Mouse (Mus musculus) MEL (cell line): ENCODE data around the gene Inpp4b. TPM values are rescaled to one million over a fixed set of nuclear protein-coding genes. Genes with fewer than 3 reads are reported as not detected.

Source experiments
- DNase-seq: peaks from one replicate; pipeline ENCODE4 v3.0.0; 2011; ENCODE audit warnings: low read depth, low spot score
- H3K27ac ChIP-seq: 2 replicates; pipeline ENCODE4 v1.5.1; 2012; ENCODE audit warnings: low read depth, mild to moderate bottlenecking, control low read depth, low read length, moderate library complexity; ENCODE audit not compliant: control insufficient read depth
- H3K27me3 ChIP-seq, 2 experiments: fragments of 150-350 bp in 1 of 2; sonication (generic) in 1 of 2; 2 replicates each; pipeline ENCODE4 v1.6.1; 2012; ENCODE audit warnings: low read length in 2 of 2, mild to moderate bottlenecking in 2 of 2, improper control_type of control experiment in 1 of 2, moderate library complexity in 1 of 2; ENCODE audit not compliant: insufficient read depth in 2 of 2, control insufficient read depth in 1 of 2
- H3K36me3 ChIP-seq, 2 experiments: 2 replicates each; pipeline ENCODE4 v1.6.1; 2012 to 2014; ENCODE audit warnings: low read length in 2 of 2, improper control_type of control experiment in 1 of 2, inconsistent platforms in 1 of 2, mild to moderate bottlenecking in 1 of 2; ENCODE audit not compliant: insufficient read depth in 2 of 2, control insufficient read depth in 1 of 2
- H3K4me1 ChIP-seq, 2 experiments: fragments of 150-350 bp in 1 of 2; sonication (generic) in 1 of 2; 2 replicates each; pipeline ENCODE4 v1.6.1; 2012; ENCODE audit warnings: low read length in 2 of 2, improper control_type of control experiment in 1 of 2, mild to moderate bottlenecking in 1 of 2; ENCODE audit not compliant: insufficient read depth in 2 of 2, control insufficient read depth in 1 of 2
- H3K4me3 ChIP-seq, 2 experiments: fragments of 150-350 bp in 1 of 2; sonication (generic) in 1 of 2; 2 replicates each; pipeline ENCODE4 v1.5.1; 2012; ENCODE audit warnings: low read depth in 2 of 2, low read length in 2 of 2, mild to moderate bottlenecking in 2 of 2, moderate library complexity in 2 of 2, control low read depth in 1 of 2, improper control_type of control experiment in 1 of 2; ENCODE audit not compliant: control insufficient read depth in 1 of 2, insufficient read depth in 1 of 2
- H3K79me2 ChIP-seq: 2 replicates; pipeline ENCODE4 v1.6.1; 2012; ENCODE audit warnings: mild to moderate bottlenecking, low read length, moderate library complexity; ENCODE audit not compliant: control insufficient read depth, poor library complexity, insufficient read depth
- H3K9ac ChIP-seq: 2 replicates; pipeline ENCODE4 v1.6.1; 2012; ENCODE audit warnings: low read depth, mild to moderate bottlenecking, control low read depth, low read length, moderate library complexity; ENCODE audit not compliant: control insufficient read depth, poor library complexity, severe bottlenecking
- H3K9me3 ChIP-seq: fragments of 150-350 bp; sonication (generic); replicated peaks from 2 replicates; pipeline ENCODE4 v1.6.1; 2012; ENCODE audit warnings: mild to moderate bottlenecking, low read length, improper control_type of control experiment, moderate library complexity; ENCODE audit not compliant: insufficient read depth
- CHD1 ChIP-seq: IDR thresholded peaks from 2 replicates; pipeline ENCODE4 v1.6.1; 2012; ENCODE audit warnings: low read depth, mild to moderate bottlenecking, inconsistent platforms, low read length, improper control_type of control experiment
- CHD2 ChIP-seq: IDR thresholded peaks from 2 replicates; pipeline ENCODE4 v1.6.1; 2011; ENCODE audit warnings: low read length, improper control_type of control experiment
- CTCF ChIP-seq, 3 experiments: IDR thresholded peaks in 2 of 3; conservative IDR thresholded peaks in 1 of 3; 2 replicates each; pipeline ENCODE4 v1.5.1; 2011 to 2012; ENCODE audit warnings: low read length in 3 of 3, low read depth in 2 of 3, mild to moderate bottlenecking in 2 of 3, improper control_type of control experiment in 1 of 3, inconsistent platforms in 1 of 3, mixed read lengths in 1 of 3, moderate library complexity in 1 of 3; ENCODE audit not compliant: control insufficient read depth in 1 of 3, insufficient read depth in 1 of 3, poor library complexity in 1 of 3, severe bottlenecking in 1 of 3
- E2F4 ChIP-seq: IDR thresholded peaks from 2 replicates; pipeline ENCODE4 v1.6.1; 2011; ENCODE audit warnings: low read depth, low read length, improper control_type of control experiment, borderline replicate concordance
- ELF1 ChIP-seq: IDR thresholded peaks from 2 replicates; pipeline ENCODE4 v1.6.1; 2014; ENCODE audit warnings: low read depth, mild to moderate bottlenecking, inconsistent platforms, low read length, improper control_type of control experiment, moderate library complexity
- GABPA ChIP-seq: IDR thresholded peaks from 2 replicates; pipeline ENCODE4 v1.6.1; 2012; ENCODE audit warnings: low read depth, mild to moderate bottlenecking, inconsistent platforms, low read length, improper control_type of control experiment, moderate library complexity
- GATA1 ChIP-seq: IDR thresholded peaks from 2 replicates; pipeline ENCODE4 v1.6.1; 2011; ENCODE audit warnings: low read depth, low read length, improper control_type of control experiment
- HCFC1 ChIP-seq: IDR thresholded peaks from 2 replicates; pipeline ENCODE4 v1.6.1; 2012; ENCODE audit warnings: low read depth, mild to moderate bottlenecking, inconsistent platforms, low read length, improper control_type of control experiment, moderate library complexity
- JUND ChIP-seq: IDR thresholded peaks from 2 replicates; pipeline ENCODE4 v1.6.1; 2011; ENCODE audit warnings: low read depth, mild to moderate bottlenecking, improper control_type of control experiment, low read length
- MAX ChIP-seq: IDR thresholded peaks from 2 replicates; pipeline ENCODE4 v1.6.1; 2011; ENCODE audit warnings: low read length, improper control_type of control experiment
- MAZ ChIP-seq: IDR thresholded peaks from 2 replicates; pipeline ENCODE4 v1.6.1; 2012; ENCODE audit warnings: low read depth, mild to moderate bottlenecking, inconsistent platforms, low read length, improper control_type of control experiment
- POLR2AphosphoS2 ChIP-seq: IDR thresholded peaks from 2 replicates; pipeline ENCODE4 v1.6.1; 2011; ENCODE audit warnings: low read length, improper control_type of control experiment
- POLR2AphosphoS5 ChIP-seq: IDR thresholded peaks from 2 replicates; pipeline ENCODE4 v1.6.1; 2012; ENCODE audit warnings: low read depth, borderline replicate concordance, mild to moderate bottlenecking, inconsistent platforms, low read length, moderate library complexity, mixed read lengths
- RCOR1 ChIP-seq: IDR thresholded peaks from 2 replicates; pipeline ENCODE4 v1.6.1; 2012; ENCODE audit warnings: low read depth, mild to moderate bottlenecking, inconsistent platforms, low read length, improper control_type of control experiment
- SIN3A ChIP-seq: IDR thresholded peaks from 2 replicates; pipeline ENCODE4 v1.6.1; 2012; ENCODE audit warnings: low read length, improper control_type of control experiment, inconsistent platforms
- TAL1 ChIP-seq: IDR thresholded peaks from 2 replicates; pipeline ENCODE4 v1.6.1; 2012; ENCODE audit warnings: mild to moderate bottlenecking, inconsistent platforms, low read length, moderate library complexity, mixed read lengths
- UBTF ChIP-seq: IDR thresholded peaks from 2 replicates; pipeline ENCODE4 v1.6.1; 2012; ENCODE audit warnings: low read depth, mild to moderate bottlenecking, inconsistent platforms, low read length, improper control_type of control experiment, moderate library complexity, borderline replicate concordance; ENCODE audit not compliant: insufficient read depth
- USF1 ChIP-seq: IDR thresholded peaks from 2 replicates; pipeline ENCODE4 v1.6.1; 2014; ENCODE audit warnings: low read depth, mild to moderate bottlenecking, inconsistent platforms, low read length, improper control_type of control experiment, moderate library complexity
- ZMIZ1 ChIP-seq: IDR thresholded peaks from 2 replicates; pipeline ENCODE4 v1.6.1; 2012; ENCODE audit warnings: low read depth, mild to moderate bottlenecking, inconsistent platforms, low read length, improper control_type of control experiment, moderate library complexity
- ZNF384 ChIP-seq: IDR thresholded peaks from 2 replicates; pipeline ENCODE4 v1.6.1; 2012; ENCODE audit warnings: low read depth, mild to moderate bottlenecking, inconsistent platforms, low read length, improper control_type of control experiment
- polyA plus RNA-seq, 2 experiments: library from polyadenylated mRNA; stranded (reverse) in 1 of 2; unstranded in 1 of 2; fragments of >175 nt in 1 of 2; fragments of >200 nt in 1 of 2; gene quantifications; 2 replicates each; pipeline versions ENCODE4 v1.2.1 to v1.2.4; 2012; ENCODE audit warnings: low replicate concordance in 2 of 2, low read depth in 1 of 2; ENCODE audit not compliant: insufficient read length in 2 of 2, insufficient read depth in 1 of 2, missing spikeins in 1 of 2
- total RNA-seq: library from RNA; depleted of rRNA; stranded (reverse); fragments of 300-350 nt; gene quantifications from 2 replicates; pipeline ENCODE4 v1.2.3, GENCODE M21; 2012

The Inpp4b gene
- total and polyA plus RNA-seq, 3 experiments: 12.3 to 26.9 (median 13.6) TPM

- H3K27me3 ChIP-seq: no peaks in the 10 kb centered on the region
- no peaks in the 10 kb centered on the region for H3K4me1 ChIP-seq
- TF ChIP-seq TAL1: no peak
- TF ChIP-seq POLR2AphosphoS5: no peak
- DNase-seq: no peak
- no peak overlapping the region for H3K4me3 ChIP-seq
- H3K27ac ChIP-seq: no peak overlapping the region
- H3K9ac ChIP-seq: no peak overlapping the region
- H3K9me3 ChIP-seq: no peaks in the 10 kb centered on the region
- H3K79me2 ChIP-seq: no peaks in the 10 kb centered on the region
- H3K36me3 ChIP-seq: no peaks in the 10 kb centered on the region
These were observed 29.5 kb downstream of the Inpp4b start for GRCm38 (mm10) chr8:81371844-81372243.

DNA sequence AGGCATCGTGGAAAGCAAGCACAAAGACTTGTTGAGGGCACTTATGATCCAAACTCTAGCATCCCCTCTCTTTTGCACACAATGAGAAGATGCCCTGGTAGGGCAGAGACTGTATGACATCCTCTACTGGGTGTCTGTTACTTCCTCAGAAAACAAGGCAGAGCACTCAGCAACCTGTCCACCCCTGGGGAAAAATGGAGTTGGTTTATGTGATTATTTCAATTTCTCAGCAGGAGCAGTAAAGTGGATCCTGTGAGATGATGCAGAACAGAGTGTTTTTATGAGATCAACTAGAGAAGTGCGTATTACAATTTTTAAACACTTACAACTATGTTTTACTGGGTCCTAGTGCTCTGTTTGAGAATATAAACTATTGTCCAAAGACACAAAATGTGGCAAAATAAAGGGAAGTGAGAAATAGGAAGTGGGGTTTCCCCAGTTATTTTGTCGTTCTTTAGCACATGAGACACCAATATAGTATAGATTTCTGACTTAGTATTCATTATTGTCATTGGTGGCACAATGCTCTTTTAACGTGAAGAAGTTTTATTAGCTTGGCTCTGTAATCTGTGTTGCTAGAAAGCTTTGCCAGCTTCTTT is 32.6 kb downstream of the Inpp4b start:
- peak; percentile 14 for DNase-seq
- no peaks in the 10 kb centered on the region for H3K36me3 ChIP-seq
- no peak overlapping the region for H3K4me3 ChIP-seq
- H3K27ac ChIP-seq: no peak overlapping the region
- H3K9ac ChIP-seq: no peak overlapping the region
- H3K4me1 ChIP-seq: no peaks in the 10 kb centered on the region
- no peaks in the 10 kb centered on the region for H3K27me3 ChIP-seq
- no peaks in the 10 kb centered on the region for H3K79me2 ChIP-seq
- TF ChIP-seq MAX: no peak
- no peak for TF ChIP-seq RCOR1
- no peak for TF ChIP-seq GATA1
- TF ChIP-seq CHD2: no peak
- no peak for TF ChIP-seq GABPA
- no peak for TF ChIP-seq USF1
- no peak for TF ChIP-seq MAZ
- no peak for TF ChIP-seq E2F4
- no peak for TF ChIP-seq ELF1
- TF ChIP-seq CTCF (IDR thresholded peaks at IDR 0.05 in 2 of 3, conservative IDR thresholded peaks at IDR 0.05 in 1 of 3; ENCODE audit: control insufficient read depth in 1 of 3, insufficient read depth in 1 of 3, low read depth in 2 of 3, low read length in 3 of 3, poor library complexity in 1 of 3, severe bottlenecking in 1 of 3): no peak
- no peak for TF ChIP-seq ZNF384
- no peak for TF ChIP-seq POLR2AphosphoS2
- TF ChIP-seq ZMIZ1: no peak
- no peak for TF ChIP-seq SIN3A
- TF ChIP-seq UBTF: no peak
- no peak for TF ChIP-seq HCFC1
- TF ChIP-seq CHD1: no peak
- no peak for TF ChIP-seq JUND
- H3K9me3 ChIP-seq: no peaks in the 10 kb centered on the region
